Mouse (Mus musculus) heart, adult 2 months (tissue): ENCODE results near the gene Stox2.
"Not testable (repeated sequence)": the region's sequence is repeated elsewhere in the genome, so short reads cannot be mapped to it uniquely, and the experiment has no call there.

ENCODE experiments used
- CTCF ChIP-seq: fragments of 200-600 bp; IDR thresholded peaks from 2 replicates; pipeline ENCODE4 v1.8.1; 2022; ENCODE audit warnings: antibody characterized with exemption, mild to moderate bottlenecking, moderate library complexity
- EP300 ChIP-seq: fragments of 200-500 bp; IDR thresholded peaks from 2 replicates; pipeline ENCODE4 v1.6.1; 2011; ENCODE audit warnings: low read depth, low read length, control low read depth; ENCODE audit not compliant: insufficient read depth

DNA sequence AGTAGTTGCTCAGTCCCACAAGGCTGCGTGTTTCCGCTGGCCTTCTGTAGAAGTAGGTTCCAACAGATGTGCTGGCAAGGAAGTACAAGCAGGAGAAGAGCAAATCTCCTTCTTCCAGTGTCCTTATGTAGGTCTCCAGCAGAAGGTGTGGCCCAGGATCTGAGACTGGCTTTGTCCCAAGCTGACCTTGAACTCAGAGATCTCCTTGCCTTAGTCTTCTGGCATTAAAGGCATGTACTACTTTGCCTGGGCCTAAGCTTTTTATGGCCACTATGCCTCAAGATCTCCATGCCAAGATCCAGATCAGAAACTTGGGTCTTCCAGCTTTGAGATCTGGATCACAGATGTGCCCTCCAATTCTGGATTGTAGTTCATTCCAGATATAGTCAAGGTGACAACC lies 3.0 kb upstream of the Stox2 start:
- 0 out of 2 replicates have a peak, but pooled peaks have one; percentile 11 for TF ChIP-seq EP300
- TF ChIP-seq CTCF = not testable (repeated sequence)
